Mouse (Mus musculus) T-cell, adult 2 months (primary cell): ENCODE data around the gene Ttc24.

Source experiments
- DNase-seq: peaks from one replicate; pipeline ENCODE4 v3.0.0; 2022; ENCODE audit warnings: low spot score

Ttc24 gene

GRCm38 (mm10) chr3:88078204-88078603 lies at the start of gene Ttc24:
Ttc24 (minus strand) TSS chr3:88078304.
- DNase-seq, result no peak

DNA sequence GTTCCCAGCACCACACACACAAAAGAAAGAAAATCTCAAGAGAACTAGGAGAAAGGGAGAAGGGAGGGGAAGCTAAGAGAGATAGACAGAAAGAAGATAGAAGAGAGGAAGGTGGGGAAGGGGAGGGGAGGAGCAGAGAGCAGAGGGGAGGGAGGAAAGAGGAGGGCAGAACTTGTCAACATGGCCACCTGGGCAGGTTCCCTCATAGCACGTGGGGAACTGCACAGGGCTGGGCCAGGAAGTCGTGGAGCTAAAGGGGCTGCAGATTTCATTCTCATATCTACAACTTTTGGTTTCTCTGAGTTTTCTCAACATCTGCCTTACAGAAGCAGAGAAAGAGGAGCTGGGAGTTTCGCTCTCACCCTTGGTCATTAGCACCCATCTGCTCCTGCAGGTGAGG lies 49.5 kb upstream of the Ttc24 start:
- DNase-seq, result no peak

GRCm38 (mm10) chr3:88126181-88126580 lies 48.1 kb upstream of the Ttc24 start:
- no peak for DNase-seq

DNA sequence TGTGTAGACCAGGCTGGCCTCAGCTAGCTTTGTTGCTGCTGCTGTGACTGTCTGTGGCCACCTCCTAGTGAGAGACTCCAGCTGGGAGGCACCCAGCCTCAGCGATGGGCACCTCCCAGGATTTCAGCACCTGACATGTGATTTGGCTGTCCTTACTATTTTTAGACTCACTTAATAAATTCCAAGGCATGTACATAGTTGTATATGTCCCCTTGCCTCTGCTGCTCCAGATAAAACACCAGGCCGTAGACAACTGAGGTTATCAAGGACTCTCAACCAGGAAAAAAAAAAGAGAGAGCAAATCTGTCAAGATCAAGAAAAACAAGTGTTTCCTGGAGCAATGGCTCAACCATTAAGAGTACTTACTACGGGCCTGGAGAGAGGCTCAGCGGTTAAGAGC lies 47.1 kb upstream of the Ttc24 start:
- DNase-seq, result no peak

DNA sequence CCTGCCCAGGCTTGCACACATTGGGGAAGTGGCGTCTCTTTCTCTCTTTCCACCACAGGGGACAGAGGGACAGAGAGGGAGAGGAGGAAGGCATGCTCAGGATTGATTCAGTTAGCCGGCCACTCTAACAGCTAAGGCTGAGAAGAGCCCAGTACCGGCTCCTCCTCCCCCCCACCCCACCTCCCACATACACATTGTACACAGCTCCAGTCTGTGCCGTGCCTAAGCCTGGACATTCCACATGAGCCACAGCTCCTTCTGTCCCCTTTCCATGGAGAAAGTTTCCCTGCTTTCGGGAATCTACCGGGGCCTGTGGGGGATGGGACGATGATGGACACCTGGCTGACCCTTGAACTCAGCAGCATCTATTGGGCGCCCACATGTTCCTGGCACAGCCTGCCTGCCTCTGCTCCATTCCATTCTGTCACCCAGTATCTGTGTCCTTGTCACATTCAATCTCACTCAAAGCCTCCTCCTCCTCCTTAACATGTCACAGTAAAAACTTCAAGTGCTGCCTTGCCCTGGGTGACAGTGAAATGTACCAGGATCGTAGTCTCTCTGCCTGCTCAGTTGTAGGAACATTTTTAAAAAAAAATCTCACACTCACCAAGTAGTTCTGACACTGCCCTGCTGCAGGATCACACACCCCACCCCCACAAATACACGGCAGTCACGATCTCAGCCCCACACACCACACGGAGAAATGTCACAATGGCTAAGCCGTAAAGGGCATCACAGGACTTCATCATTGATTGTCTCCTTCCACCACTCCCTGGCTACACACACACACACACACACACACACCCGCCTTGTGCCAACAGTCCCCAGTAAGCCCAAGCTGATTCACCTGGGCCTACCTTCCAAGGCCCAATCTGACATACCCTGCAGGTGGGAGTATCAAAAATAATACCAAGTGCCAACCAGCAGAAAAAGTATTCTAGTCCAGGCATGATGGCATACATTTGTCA lies 43.3 kb upstream of the Ttc24 start:
- no peak for DNase-seq

- no peak for DNase-seq
Measured at GRCm38 (mm10) chr3:88120117-88120651, 42.1 kb upstream of the Ttc24 start.

DNA sequence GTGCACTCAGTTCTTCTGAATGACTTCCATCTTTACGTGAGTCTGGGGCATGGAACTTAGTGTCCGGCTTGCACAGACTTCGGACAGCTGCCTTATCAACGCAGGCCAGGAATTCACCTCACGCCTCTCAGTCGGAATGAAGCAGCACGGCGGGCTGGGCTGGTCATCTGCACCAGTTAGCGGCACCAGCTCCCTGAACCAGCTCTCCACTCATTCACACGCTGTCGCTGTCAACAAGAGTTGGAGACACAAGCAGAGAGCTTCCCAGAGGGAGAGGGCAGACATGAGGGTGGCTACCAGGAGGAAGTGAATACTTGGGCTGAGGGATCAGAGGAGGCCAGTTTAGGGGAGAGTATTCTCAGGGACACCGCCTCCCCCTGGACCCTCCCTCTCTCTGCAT lies 36.3 kb upstream of the Ttc24 start:
- no peak for DNase-seq

GRCm38 (mm10) chr3:88109126-88109525 lies 31.0 kb upstream of the Ttc24 start:
- peak; percentile 5 for DNase-seq

- DNase-seq, result no peak
Measured at GRCm38 (mm10) chr3:88106126-88106525, 28.0 kb upstream of the Ttc24 start.

GRCm38 (mm10) chr3:88102611-88103010 lies 24.5 kb upstream of the Ttc24 start:
- DNase-seq, result no peak

- DNase-seq, result no peak
Measured at GRCm38 (mm10) chr3:88102196-88102595, 24.1 kb upstream of the Ttc24 start.

- DNase-seq, result no peak
Measured at GRCm38 (mm10) chr3:88101736-88102135, 23.6 kb upstream of the Ttc24 start.

DNA sequence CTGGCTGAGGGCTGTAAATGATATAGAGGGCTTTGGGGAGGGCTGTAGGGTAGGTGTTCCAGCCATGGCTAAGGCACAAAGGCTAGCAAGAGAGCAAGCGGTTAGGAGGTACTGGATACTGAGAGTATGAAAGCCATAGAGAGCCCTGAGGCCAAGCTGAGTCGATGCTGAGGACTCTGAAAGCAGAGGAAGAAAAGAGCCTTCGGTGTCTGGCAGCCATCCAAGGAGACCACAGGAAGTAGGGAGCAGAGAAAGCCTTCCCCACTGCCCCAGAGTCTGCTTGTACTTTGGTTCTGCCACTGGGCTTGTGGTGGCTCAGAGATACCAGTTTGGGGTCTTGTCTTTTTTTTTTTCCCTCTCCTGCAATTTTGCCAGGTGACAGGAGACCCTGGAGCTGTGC lies 22.1 kb upstream of the Ttc24 start:
- DNase-seq, result no peak

GRCm38 (mm10) chr3:88097666-88098065 lies 19.6 kb upstream of the Ttc24 start:
- DNase-seq, result no peak

GRCm38 (mm10) chr3:88094126-88094525 lies 16.0 kb upstream of the Ttc24 start:
- no peak for DNase-seq

GRCm38 (mm10) chr3:88090616-88091015 lies 12.5 kb upstream of the Ttc24 start:
- no peak for DNase-seq

GRCm38 (mm10) chr3:88090106-88090505 lies 12.0 kb upstream of the Ttc24 start:
- DNase-seq, result no peak

- DNase-seq, result peak; percentile 53
Measured at GRCm38 (mm10) chr3:88087688-88088087, 9.6 kb upstream of the Ttc24 start.

GRCm38 (mm10) chr3:88085459-88085858 lies 7.4 kb upstream of the Ttc24 start:
- no peak for DNase-seq

DNA sequence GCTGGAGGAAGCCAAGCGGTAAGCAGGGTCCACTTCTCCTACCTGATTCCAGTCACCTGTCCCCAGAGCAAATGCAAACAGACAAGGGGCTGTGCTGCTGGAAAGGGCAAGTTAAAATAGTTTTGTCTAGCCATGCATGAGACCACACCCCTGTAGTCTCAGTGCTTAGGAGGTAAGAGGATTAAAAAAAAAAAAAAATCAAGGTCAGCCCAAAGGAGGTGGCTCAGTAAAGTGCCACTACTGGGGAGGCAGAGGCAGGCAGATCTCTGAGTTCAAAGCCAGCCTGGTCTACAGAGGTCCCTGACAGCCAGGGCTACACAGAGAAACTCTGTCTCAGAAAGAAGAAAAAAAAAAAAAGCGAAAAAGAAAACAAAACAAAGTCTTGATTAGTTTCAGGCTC lies 5.9 kb upstream of the Ttc24 start:
- no peak for DNase-seq

DNA sequence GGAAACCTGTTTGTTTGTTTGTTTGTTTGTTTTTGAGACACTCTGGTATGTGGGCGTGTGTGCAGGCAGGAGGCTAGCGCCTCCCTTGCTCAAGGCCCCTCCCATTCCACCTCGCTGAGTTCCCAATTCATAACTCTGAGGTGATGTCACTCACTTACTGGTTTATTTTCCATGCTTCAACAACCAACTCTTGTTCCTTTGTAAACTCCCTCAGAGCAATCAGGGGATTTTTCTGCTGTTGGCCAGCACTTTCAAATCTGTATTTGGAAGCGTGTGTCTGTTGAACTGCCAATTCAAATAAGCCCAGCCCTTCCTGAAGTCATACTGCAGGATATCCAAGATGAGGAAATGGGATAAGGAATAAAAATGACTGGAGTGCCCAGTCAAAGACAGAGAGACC lies 4.6 kb upstream of the Ttc24 start:
- no peak for DNase-seq

- DNase-seq, result no peak
Measured at GRCm38 (mm10) chr3:88082224-88082618, 4.1 kb upstream of the Ttc24 start.

DNA sequence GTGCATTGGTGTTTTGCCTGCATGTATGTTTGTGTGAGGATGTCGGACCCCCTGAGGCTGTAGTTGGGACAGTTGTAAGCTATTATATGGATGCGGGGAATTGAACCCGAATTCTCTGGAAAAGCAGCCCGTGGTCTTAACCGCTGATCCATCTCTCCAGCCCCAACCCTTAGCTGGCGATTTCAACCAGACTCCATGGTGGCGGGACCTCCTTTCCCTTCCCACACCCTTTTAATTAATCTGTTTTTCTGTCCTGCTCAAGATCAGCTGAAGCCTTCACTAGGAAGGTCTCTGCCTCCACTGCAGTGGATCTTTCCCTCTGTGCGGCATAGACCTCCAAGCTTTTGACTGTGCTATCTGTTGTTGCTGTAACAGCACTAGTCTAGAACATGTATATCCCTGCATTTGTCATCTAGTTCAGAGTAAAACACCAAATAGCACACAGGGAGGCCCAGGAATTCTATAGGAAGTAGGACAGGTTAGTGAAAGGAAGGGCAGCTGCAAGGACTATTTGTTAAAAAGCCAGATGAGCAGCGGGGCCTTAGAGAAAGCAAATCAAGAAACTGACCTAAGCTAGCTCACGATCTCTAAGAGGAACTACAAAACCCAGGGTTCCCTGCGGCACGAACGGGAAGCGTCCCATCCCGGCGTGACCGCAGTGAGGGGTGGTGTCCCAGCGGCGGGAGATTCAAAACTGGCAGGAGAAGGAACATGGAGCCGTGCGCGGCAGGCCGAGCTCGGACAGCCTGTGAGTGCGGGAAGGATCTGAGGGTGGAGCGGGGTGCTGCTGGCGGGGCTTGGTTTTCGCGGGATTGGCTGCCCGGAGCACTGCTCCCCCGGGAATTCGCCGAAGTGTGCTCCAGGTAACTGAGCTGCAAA lies 3.5 kb upstream of the Ttc24 start, which contains the start of gene Iqgap3:
Gene Iqgap3, plus strand, starts transcription at position 627 of the 879 bp plus-strand sequence.
- DNase-seq, result peak; percentile 65
